Mouse (Mus musculus): ENCODE measurements around the gene Ptprcap.

The Ptprcap gene

GRCm38 (mm10) chr19:4194021-4194724 is 40.8 kb downstream of the Ptprcap start:
- in situ Hi-C loops (cut with MseI, MboI) = no loop called here

GRCm38 (mm10) chr19:4194776-4195650 is 41.6 kb downstream of the Ptprcap start:
- in situ Hi-C loops (cut with MseI, MboI) = no loop called here

DNA sequence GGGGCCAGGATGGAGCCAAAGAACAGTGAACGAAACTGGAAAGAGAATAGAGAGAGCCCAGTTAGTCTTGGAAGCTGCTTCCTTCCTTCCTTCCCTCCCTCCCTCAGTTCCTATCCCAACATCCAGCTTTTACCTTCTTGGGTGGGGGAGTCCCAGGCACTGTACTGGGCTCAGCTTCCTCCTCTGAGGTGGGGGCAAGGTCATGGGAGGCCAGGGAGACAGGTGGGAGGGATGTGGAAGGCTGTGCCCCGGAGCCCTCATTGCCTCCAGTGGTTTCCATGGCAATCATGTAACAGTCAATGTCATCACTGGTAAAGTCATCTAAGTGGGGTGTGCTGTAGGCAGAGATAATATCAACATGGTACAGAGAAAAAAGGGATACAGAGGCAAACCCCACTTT is 42.6 kb downstream of the Ptprcap start:
- in situ Hi-C loops (cut with MseI, MboI) = no loop called here

- in situ Hi-C loops (cut with MseI, MboI) = no loop called here
Measured at GRCm38 (mm10) chr19:4196548-4196947, 43.1 kb downstream of the Ptprcap start.

DNA sequence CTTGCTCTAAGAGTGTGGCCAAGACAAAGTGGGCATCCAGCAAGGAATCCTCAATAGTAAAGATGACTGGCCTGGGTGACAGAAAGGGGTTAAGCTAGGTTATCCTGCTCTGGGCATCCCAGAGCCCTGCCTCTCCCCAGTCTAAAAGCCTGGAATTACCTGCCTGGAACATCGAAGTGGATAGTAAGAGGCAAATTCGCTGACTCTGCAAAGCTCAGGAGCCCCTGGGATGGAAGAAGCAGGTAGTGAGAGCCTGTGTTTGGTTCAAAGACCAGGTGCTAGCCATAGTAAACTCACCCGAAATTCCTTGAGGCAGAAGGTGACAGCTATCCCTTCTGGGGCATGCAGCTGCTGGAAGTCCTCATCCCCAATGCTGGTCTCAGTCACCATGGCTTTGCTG is 43.8 kb downstream of the Ptprcap start:
- in situ Hi-C loops (cut with MseI, MboI) = no loop called here

GRCm38 (mm10) chr19:4201291-4201909 is 48.0 kb downstream of the Ptprcap start, which contains the start of gene Rad9a:
Gene Rad9a, minus strand, starts transcription at chr19:4201662.
- in situ Hi-C loops (cut with MseI, MboI) = no loop called here

DNA sequence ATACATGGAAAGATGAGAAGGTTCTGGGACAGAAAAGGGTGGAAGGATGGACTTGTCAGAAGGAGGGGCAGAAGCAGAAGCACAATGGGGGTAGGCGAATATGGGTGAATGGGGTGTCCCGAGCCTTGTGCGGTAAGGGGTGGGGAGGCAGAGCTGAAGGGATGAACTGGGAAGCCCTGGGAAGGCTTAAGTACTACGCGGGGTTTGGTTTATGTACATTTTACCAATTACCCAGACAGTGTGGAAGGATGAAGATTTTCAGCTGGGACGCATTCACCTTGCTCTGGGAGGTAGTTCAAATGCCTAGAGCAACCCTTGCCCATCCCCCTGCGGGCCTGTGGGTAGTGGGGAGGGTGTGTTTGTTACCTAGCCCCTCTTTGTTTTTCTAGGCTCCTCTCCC is 48.7 kb downstream of the Ptprcap start:
- in situ Hi-C loops (cut with MseI, MboI) = no loop called here

DNA sequence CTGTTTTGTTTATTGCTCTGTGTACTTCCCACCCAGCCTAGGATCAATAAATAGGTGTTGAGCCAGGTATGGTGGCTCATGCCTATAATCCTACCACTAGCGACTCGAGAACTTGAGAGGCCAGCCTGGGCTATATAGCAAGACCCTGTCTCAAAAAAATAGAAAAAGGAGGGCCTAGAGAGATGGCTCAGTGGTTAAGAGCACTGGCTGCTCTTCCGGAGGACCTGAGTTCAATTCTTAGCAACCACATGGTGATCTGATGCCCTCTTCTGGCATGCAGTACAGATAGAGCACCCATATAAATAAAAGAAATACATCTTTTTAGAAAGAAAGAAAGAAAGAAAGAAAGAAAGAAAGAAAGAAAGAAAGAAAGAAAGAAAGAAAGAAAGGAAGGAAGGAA is 49.7 kb downstream of the Ptprcap start:
- in situ Hi-C loops (cut with MseI, MboI) = no loop called here

DNA sequence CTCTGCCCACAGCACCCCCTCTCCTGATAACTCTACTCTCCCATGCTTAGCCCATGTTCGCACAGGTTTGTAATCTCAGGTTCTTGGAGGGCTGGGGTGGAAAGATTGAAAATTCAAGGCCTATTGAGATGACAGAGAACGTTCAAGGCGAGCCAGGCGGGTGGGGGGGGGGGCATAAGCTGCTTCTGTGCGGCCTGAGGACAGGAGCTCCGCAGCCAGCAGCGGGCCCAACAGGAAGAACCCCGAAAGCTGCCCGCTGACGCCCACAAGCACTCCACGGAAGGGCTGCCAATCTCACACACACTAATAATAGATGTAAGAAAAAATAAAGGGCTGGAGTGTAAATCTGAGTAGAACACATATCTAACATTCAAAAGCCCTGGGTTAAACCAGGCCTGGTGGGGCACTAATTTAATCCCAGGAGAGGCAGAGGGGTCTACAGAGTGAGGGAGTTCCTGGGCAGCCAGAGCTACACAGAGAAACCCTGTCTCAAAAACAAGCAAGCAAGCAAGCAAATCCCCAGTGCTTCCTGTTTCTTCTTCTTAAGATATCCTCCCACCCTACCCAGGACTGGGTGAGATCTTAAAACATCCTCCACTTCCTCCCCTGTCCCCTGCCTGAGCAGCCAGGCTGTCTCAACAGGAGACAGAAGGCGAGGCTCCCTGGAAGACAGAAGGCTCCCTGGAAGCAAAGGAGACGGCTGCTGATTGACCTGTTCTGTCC is 50.4 kb downstream of the Ptprcap start:
- in situ Hi-C loops (cut with MseI, MboI) = no loop called here

GRCm38 (mm10) chr19:4204889-4205288 is 51.5 kb downstream of the Ptprcap start:
- in situ Hi-C loops (cut with MseI, MboI) = loop anchor here in 1 of 2 experiments (5.0 kb wide), 1 partner anchor 37 kb away; no protein-coding TSS in a partner anchor
